In the genomic region with DNA sequence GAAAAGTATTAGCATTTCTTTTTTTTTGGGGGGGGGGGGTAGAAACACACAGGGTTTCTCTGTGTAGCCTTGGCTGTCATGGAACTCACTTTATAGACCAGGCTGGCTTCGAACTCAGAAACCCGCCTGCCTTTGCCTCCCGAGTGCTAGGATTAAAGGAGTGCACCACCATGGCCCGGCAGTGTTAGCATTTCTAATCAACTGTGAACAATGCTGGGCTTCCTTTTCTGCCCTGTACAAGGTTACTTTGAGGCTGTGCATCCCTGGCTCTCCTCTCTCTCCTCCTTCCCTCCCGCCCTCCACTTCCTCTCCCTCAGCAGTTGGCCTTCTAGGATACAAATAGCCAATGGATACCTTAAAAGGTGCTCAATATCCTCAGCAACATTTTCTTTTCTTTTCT, we compare ENCODE assay signal across 23 mouse cellular contexts. TPM values are rescaled to one million over a fixed set of nuclear protein-coding genes. Genes with fewer than 3 reads are reported as not detected.
A peak's percentile ranks its signal among the peaks of the same experiment; 100 is the strongest.
DNase-seq lines count a peak whose midpoint lies in the region; ATAC-seq and TF ChIP-seq lines count a peak whose summit lies in the region.
"Had no signal": no experiment of that assay in that cellular context is flagged by ENCODE, and none has a peak within 500 bp of the region (broad histone marks: within the 10 kb centered on the region; RNA-seq: fewer than 3 reads in every experiment).

No protein-coding gene starts in this region.

- ATAC-seq in lung, embryonic 14.5 days (ENCODE audit: insufficient read depth) = no peak
- ATAC-seq in lung, postnatal 0 days = no peak
- ATAC-seq in midbrain, embryonic 11.5 days (ENCODE audit: low FRiP score) = no peak
- no peak for ATAC-seq in midbrain, postnatal 0 days (ENCODE audit: low FRiP score)
- no peak for ATAC-seq in kidney, embryonic 16.5 days (ENCODE audit: low FRiP score, low TSS enrichment)
- ATAC-seq: activated CD4-positive, CD25-positive, alpha-beta regulatory T cell, adult 4 months; forebrain, embryonic 13.5 days; forebrain, embryonic 15.5 days; forebrain, postnatal 0 days; Patski had no signal

- no peak for DNase-seq in lung, embryonic 14.5 days
- DNase-seq in lung, postnatal 0 days (ENCODE audit: low spot score) = no peak
- DNase-seq in midbrain, embryonic 11.5 days (ENCODE audit: low spot score, missing footprints) = peak; percentile 44
- no peak for DNase-seq in midbrain, postnatal 0 days (ENCODE audit: low spot score)
- DNase-seq in R1 (ENCODE audit: low read depth, low spot score) = peak; percentile 72
- DNase-seq in frontal cortex, postnatal 10 days (ENCODE audit: low spot score in 2 of 2) = no peak
- DNase-seq: adrenal gland, adult 8-10 months; adrenal gland, postnatal 14 days; adrenal gland, postnatal 36 days; cerebellum, adult 11-12 months; cerebellum, adult 2 months; cerebellum, adult 9-10 months; cerebellum, postnatal 10 days; cerebellum, postnatal 25 days; forebrain, postnatal 0 days had no signal

- TF ChIP-seq CTCF in lung, embryonic 14.5 days (IDR thresholded peaks at IDR 0.05; ENCODE audit: low read depth) = no peak
- no peak for TF ChIP-seq CTCF in lung, postnatal 0 days (IDR thresholded peaks at IDR 0.05)
- TF ChIP-seq CTCF in midbrain, postnatal 0 days (IDR thresholded peaks at IDR 0.05) = no peak

- no peaks in the 10 kb centered on the region for H3K4me1 ChIP-seq in lung, embryonic 14.5 days (ENCODE audit: insufficient read depth)
- no peaks in the 10 kb centered on the region for H3K4me1 ChIP-seq in lung, postnatal 0 days (ENCODE audit: insufficient read depth, low read depth, low read length)
- H3K4me1 ChIP-seq in midbrain, embryonic 11.5 days (ENCODE audit: control insufficient read depth, insufficient read depth, low read length) = no peaks in the 10 kb centered on the region
- H3K4me1 ChIP-seq in midbrain, postnatal 0 days (ENCODE audit: insufficient read depth, low read length) = no peaks in the 10 kb centered on the region
- H3K4me1 ChIP-seq in kidney, embryonic 16.5 days (ENCODE audit: insufficient read depth, low read length) = no peaks in the 10 kb centered on the region
- H3K4me1 ChIP-seq: embryonic facial prominence, embryonic 10.5 days; embryonic facial prominence, embryonic 12.5 days; forebrain, embryonic 13.5 days; forebrain, embryonic 15.5 days had no signal

- H3K27me3 ChIP-seq in lung, embryonic 14.5 days (ENCODE audit: insufficient read depth, low read length) = no peaks in the 10 kb centered on the region
- H3K27me3 ChIP-seq in lung, postnatal 0 days (replicated peaks; ENCODE audit: insufficient read depth, low read length) = no peaks in the 10 kb centered on the region
- H3K27me3 ChIP-seq in midbrain, embryonic 11.5 days (ENCODE audit: control insufficient read depth, insufficient read depth, low read length) = no peaks in the 10 kb centered on the region
- no peaks in the 10 kb centered on the region for H3K27me3 ChIP-seq in midbrain, postnatal 0 days (ENCODE audit: insufficient read depth, low read length)
- no peaks in the 10 kb centered on the region for H3K27me3 ChIP-seq in kidney, embryonic 16.5 days (ENCODE audit: insufficient read depth, low read length)
- H3K27me3 ChIP-seq: embryonic facial prominence, embryonic 12.5 days; forebrain, embryonic 13.5 days; forebrain, embryonic 15.5 days; Patski had no signal

- H3K4me3 ChIP-seq in lung, embryonic 14.5 days (ENCODE audit: low read depth, low read length) = no peak overlapping the region
- H3K4me3 ChIP-seq in lung, postnatal 0 days (ENCODE audit: low read depth, low read length) = no peak overlapping the region
- no peak overlapping the region for H3K4me3 ChIP-seq in midbrain, embryonic 11.5 days (ENCODE audit: low read depth, low read length)
- no peak overlapping the region for H3K4me3 ChIP-seq in midbrain, postnatal 0 days (ENCODE audit: low read depth, low read length)
- no peak overlapping the region for H3K4me3 ChIP-seq in kidney, embryonic 16.5 days (ENCODE audit: low read length)
- H3K4me3 ChIP-seq: embryonic facial prominence, embryonic 10.5 days; embryonic facial prominence, embryonic 12.5 days; forebrain, embryonic 13.5 days; forebrain, embryonic 15.5 days had no signal

- no peaks in the 10 kb centered on the region for H3K36me3 ChIP-seq in lung, embryonic 14.5 days (ENCODE audit: insufficient read depth)
- H3K36me3 ChIP-seq in lung, postnatal 0 days (ENCODE audit: insufficient read depth, low read length) = no peaks in the 10 kb centered on the region
- no peaks in the 10 kb centered on the region for H3K36me3 ChIP-seq in midbrain, embryonic 11.5 days (ENCODE audit: control insufficient read depth, insufficient read depth, low read length)
- H3K36me3 ChIP-seq in midbrain, postnatal 0 days (ENCODE audit: insufficient read depth, low read length) = no peaks in the 10 kb centered on the region
- H3K36me3 ChIP-seq in kidney, embryonic 16.5 days (ENCODE audit: insufficient read depth, low read length) = no peaks in the 10 kb centered on the region
- H3K36me3 ChIP-seq: embryonic facial prominence, embryonic 10.5 days; embryonic facial prominence, embryonic 12.5 days; forebrain, embryonic 15.5 days; G1E had no signal

- no peak overlapping the region for H3K4me2 ChIP-seq in lung, embryonic 14.5 days
- H3K4me2 ChIP-seq in lung, postnatal 0 days (replicated peaks; ENCODE audit: low read depth, low read length) = no peak overlapping the region
- H3K4me2 ChIP-seq in midbrain, embryonic 11.5 days = no peak overlapping the region
- no peak overlapping the region for H3K4me2 ChIP-seq in midbrain, postnatal 0 days (ENCODE audit: low read depth, low read length, poor library complexity, severe bottlenecking)
- H3K4me2 ChIP-seq in kidney, embryonic 16.5 days (replicated peaks; ENCODE audit: low read depth, low read length) = no peak overlapping the region
- H3K4me2 ChIP-seq: embryonic facial prominence, embryonic 12.5 days; forebrain, embryonic 13.5 days; forebrain, embryonic 15.5 days had no signal

- no peak for TF ChIP-seq EP300 in lung, postnatal 0 days (IDR thresholded peaks at IDR 0.05)

- WGBS in lung, embryonic 14.5 days = 69% methylated on average over 5 of the region's 5 CpGs
- WGBS in lung, postnatal 0 days = 68% methylated on average over 5 of the region's 5 CpGs
- WGBS in midbrain, embryonic 11.5 days = 70% methylated on average over 5 of the region's 5 CpGs
- 73% methylated on average over 5 of the region's 5 CpGs for WGBS in midbrain, postnatal 0 days
- 73% methylated on average over 5 of the region's 5 CpGs for WGBS in kidney, embryonic 16.5 days

- no peaks in the 10 kb centered on the region for H3K9me3 ChIP-seq in lung, embryonic 14.5 days (ENCODE audit: low read depth, low read length)
- H3K9me3 ChIP-seq in lung, postnatal 0 days (ENCODE audit: low read length) = no peaks in the 10 kb centered on the region
- no peaks in the 10 kb centered on the region for H3K9me3 ChIP-seq in midbrain, embryonic 11.5 days (ENCODE audit: control insufficient read depth, low read length)
- no peaks in the 10 kb centered on the region for H3K9me3 ChIP-seq in midbrain, postnatal 0 days (ENCODE audit: low read length)
- no peaks in the 10 kb centered on the region for H3K9me3 ChIP-seq in kidney, embryonic 16.5 days (ENCODE audit: low read length)
- H3K9me3 ChIP-seq: embryonic facial prominence, embryonic 10.5 days; embryonic facial prominence, embryonic 12.5 days; forebrain, embryonic 13.5 days; forebrain, embryonic 15.5 days; G1E had no signal

- no peak overlapping the region for H3K9ac ChIP-seq in lung, embryonic 14.5 days
- no peak overlapping the region for H3K9ac ChIP-seq in lung, postnatal 0 days (replicated peaks; ENCODE audit: low read depth)
- H3K9ac ChIP-seq in midbrain, embryonic 11.5 days (ENCODE audit: low read length) = no peak overlapping the region
- H3K9ac ChIP-seq in midbrain, postnatal 0 days (replicated peaks; ENCODE audit: low read length, poor library complexity, severe bottlenecking) = no peak overlapping the region
- H3K9ac ChIP-seq in kidney, embryonic 16.5 days (replicated peaks; ENCODE audit: low read length) = no peak overlapping the region
- H3K9ac ChIP-seq: embryonic facial prominence, embryonic 12.5 days; forebrain, embryonic 13.5 days; forebrain, embryonic 15.5 days; forebrain, postnatal 0 days had no signal

- H3K27ac ChIP-seq in lung, embryonic 14.5 days (ENCODE audit: low read depth) = peak overlapping the region; percentile 39; the same call in 1 of the 2 replicates
- H3K27ac ChIP-seq in lung, postnatal 0 days (ENCODE audit: low read length) = no peak overlapping the region
- H3K27ac ChIP-seq in midbrain, embryonic 11.5 days (ENCODE audit: low read depth, low read length) = no peak overlapping the region
- H3K27ac ChIP-seq in midbrain, postnatal 0 days (ENCODE audit: low read depth, low read length) = no peak overlapping the region
- no peak overlapping the region for H3K27ac ChIP-seq in kidney, embryonic 16.5 days (ENCODE audit: low read length)
- H3K27ac ChIP-seq: embryonic facial prominence, embryonic 10.5 days; embryonic facial prominence, embryonic 12.5 days; forebrain, embryonic 13.5 days; forebrain, embryonic 15.5 days had no signal

RNA-seq across cellular contexts. Expression of a gene that starts 39.8 kb away (rescaled TPM):
- 15.1 and 15.4 TPM in 2 replicates for polyA plus RNA-seq in lung, embryonic 14.5 days (2014; fragmentation: Nextera tagmentation; extraction: Ambion mirVana)
- 68.9 and 70.0 TPM in 2 replicates for polyA plus RNA-seq in lung, postnatal 0 days (2015; fragmentation: Nextera tagmentation; extraction: Ambion mirVana)
- polyA plus RNA-seq in midbrain, embryonic 11.5 days (2014; fragmentation: Nextera tagmentation; extraction: Ambion mirVana) = 0.31 and 0.54 TPM in 2 replicates
- total RNA-seq in midbrain, postnatal 0 days (2014; rRNA removed) = 9.3 and 9.9 TPM in 2 replicates
- 4.2 and 4.9 TPM in 2 replicates for polyA plus RNA-seq in midbrain, postnatal 0 days (2015; fragmentation: Nextera tagmentation; extraction: Ambion mirVana)
- polyA plus RNA-seq in kidney, embryonic 16.5 days (2015; fragmentation: Nextera tagmentation; extraction: Ambion mirVana) = 7.7 and 8.2 TPM in 2 replicates

Comparison
In these comparisons a context has a peak if more than half of its experiments do, and no peak if none do; other contexts are left out.
1. DNase-seq: peak in midbrain, embryonic 11.5 days (single experiment) and R1 (single experiment); none in lung, embryonic 14.5 days (single experiment), lung, postnatal 0 days (single experiment), midbrain, postnatal 0 days (single experiment) and frontal cortex, postnatal 10 days (0 of 2).